Mouse (Mus musculus): ENCODE data around the gene Rpl23. TPM values are rescaled to one million over a fixed set of nuclear protein-coding genes. Genes with fewer than 3 reads are reported as not detected.

Gene Rpl23
- total RNA-seq, 2 experiments from 2014 or later: 385 to 521 TPM

- H3K27ac ChIP-seq: no peak overlapping the region
These were observed 29.5 kb upstream of the Rpl23 start for GRCm38 (mm10) chr11:97811569-97812362.

GRCm38 (mm10) chr11:97810970-97811369 lies 28.7 kb upstream of the Rpl23 start:
- intact Hi-C loops (cut with DNase I): no loop called here
- no peak for TF ChIP-seq CTCF (IDR thresholded peaks at IDR 0.05)
- Histone ChIP-seq H3K4me3 (no peak overlapping the region), H3K27ac (0 out of 2 replicates have a peak overlapping the region, but pooled peaks have one; percentile 20)
- no peak for DNase-seq

More at GRCm38 (mm10) chr11:97811569-97812362, 29.5 kb upstream of the Rpl23 start:
- DNase-seq: peak; percentile 10
- intact Hi-C loops (cut with DNase I): no loop called here
- no peak overlapping the region for H3K4me3 ChIP-seq
- TF ChIP-seq CTCF (IDR thresholded peaks at IDR 0.05): no peak

GRCm38 (mm10) chr11:97810356-97810755 lies 28.1 kb upstream of the Rpl23 start:
- H3K4me3 ChIP-seq: no peak overlapping the region
- no peak for DNase-seq
- H3K27ac ChIP-seq: peak overlapping the region; percentile 17; the same call in 1 of the 2 replicates
- intact Hi-C loops (cut with DNase I): no loop called here
- no peak for TF ChIP-seq CTCF (IDR thresholded peaks at IDR 0.05)

GRCm38 (mm10) chr11:97809235-97810121 lies 27.2 kb upstream of the Rpl23 start:
- TF ChIP-seq CTCF (IDR thresholded peaks at IDR 0.05): no peak
- Histone ChIP-seq H3K4me3 (peak overlapping the region; percentile 49), H3K27ac (peak overlapping the region; percentile 97)
- DNase-seq: no peak
- intact Hi-C loops (cut with DNase I): no loop called here

GRCm38 (mm10) chr11:97808621-97809234 lies 26.5 kb upstream of the Rpl23 start:
- intact Hi-C loops (cut with DNase I): no loop called here
- Histone ChIP-seq H3K27ac (peak overlapping the region; percentile 97), H3K4me3 (peak overlapping the region; percentile 49)
- no peak for TF ChIP-seq CTCF (IDR thresholded peaks at IDR 0.05)
- DNase-seq: peak; percentile 65

GRCm38 (mm10) chr11:97808093-97808492 lies 25.9 kb upstream of the Rpl23 start:
- no peak for TF ChIP-seq CTCF (IDR thresholded peaks at IDR 0.05)
- peak overlapping the region; percentile 97 for H3K27ac ChIP-seq
- peak; percentile 66 for DNase-seq
- H3K4me3 ChIP-seq: peak overlapping the region; percentile 49
- intact Hi-C loops (cut with DNase I): no loop called here

GRCm38 (mm10) chr11:97807626-97808025 lies 25.4 kb upstream of the Rpl23 start:
- H3K27ac ChIP-seq: peak overlapping the region; percentile 97
- intact Hi-C loops (cut with DNase I): no loop called here
- TF ChIP-seq CTCF (IDR thresholded peaks at IDR 0.05): no peak

GRCm38 (mm10) chr11:97806613-97806964 lies 24.4 kb upstream of the Rpl23 start:
- no peak for DNase-seq
- intact Hi-C loops (cut with DNase I): no loop called here
- H3K27ac ChIP-seq: peak overlapping the region; percentile 97
- peak overlapping the region; percentile 56 for H3K4me3 ChIP-seq
- no peak for TF ChIP-seq CTCF (IDR thresholded peaks at IDR 0.05)

More at GRCm38 (mm10) chr11:97807626-97808025, 25.4 kb upstream of the Rpl23 start:
- DNase-seq: peak; percentile 63
- peak overlapping the region; percentile 49 for H3K4me3 ChIP-seq

- intact Hi-C loops (cut with DNase I): no loop called here
- DNase-seq: peak; percentile 55
- Histone ChIP-seq H3K27ac (peak overlapping the region; percentile 97), H3K4me3 (peak overlapping the region; percentile 56)
- TF ChIP-seq CTCF (IDR thresholded peaks at IDR 0.05): no peak
These were observed 23.7 kb upstream of the Rpl23 start for GRCm38 (mm10) chr11:97805662-97806612.

GRCm38 (mm10) chr11:97804841-97805661 lies 22.8 kb upstream of the Rpl23 start:
- H3K4me3 ChIP-seq: peak overlapping the region; percentile 56
- TF ChIP-seq CTCF (IDR thresholded peaks at IDR 0.05): no peak
- peak overlapping the region; percentile 97 for H3K27ac ChIP-seq
- DNase-seq: no peak
- intact Hi-C loops (cut with DNase I): no loop called here

- H3K27ac ChIP-seq: peak overlapping the region; percentile 97
- H3K4me3 ChIP-seq: peak overlapping the region; percentile 99
- intact Hi-C loops (cut with DNase I): no loop called here
- DNase-seq: no peak
- TF ChIP-seq CTCF (IDR thresholded peaks at IDR 0.05): no peak
These were observed 21.6 kb upstream of the Rpl23 start for GRCm38 (mm10) chr11:97803847-97804246.
